Mouse (Mus musculus) intestine, postnatal 0 days (tissue): ENCODE data around the gene Ndufa3. TPM values are rescaled to one million over a fixed set of nuclear protein-coding genes. Genes with fewer than 3 reads are reported as not detected.
A peak's percentile ranks its signal among the peaks of the same experiment; 100 is the strongest.

Experiments used
- ATAC-seq: fragments of 200-750 bp; cut with Nextera tagmentation; 2 replicates; pipeline ENCODE4 v1.8.0; 2017; ENCODE audit warnings: mild to moderate bottlenecking, moderate TSS enrichment, moderate library complexity
- H3K27ac ChIP-seq: fragments of 300-500 bp; sonication (generic); 2 replicates; pipeline ENCODE4 v1.5.1; 2014; ENCODE audit warnings: mild to moderate bottlenecking, low read depth, low read length, moderate library complexity
- H3K27me3 ChIP-seq: fragments of 300-500 bp; sonication (generic); replicated peaks from 2 replicates; pipeline ENCODE4 v1.6.1; 2014; ENCODE audit warnings: low read length, mixed read lengths; ENCODE audit not compliant: control insufficient read depth, insufficient read depth
- H3K36me3 ChIP-seq: fragments of 300-500 bp; sonication (generic); 2 replicates; pipeline ENCODE4 v1.6.1; 2014; ENCODE audit warnings: mild to moderate bottlenecking, moderate library complexity; ENCODE audit not compliant: control insufficient read depth, insufficient read depth
- H3K4me1 ChIP-seq: fragments of 300-500 bp; sonication (generic); replicated peaks from 2 replicates; pipeline ENCODE4 v1.6.1; 2014; ENCODE audit warnings: antibody characterized with exemption, low read length, mixed read lengths; ENCODE audit not compliant: control insufficient read depth, insufficient read depth
- H3K4me2 ChIP-seq: fragments of 300-500 bp; sonication (generic); replicated peaks from 2 replicates; pipeline ENCODE4 v1.6.1; 2014; ENCODE audit warnings: low read depth, mild to moderate bottlenecking, moderate library complexity
- H3K4me3 ChIP-seq: fragments of 300-500 bp; sonication (generic); 2 replicates; pipeline ENCODE4 v1.5.1; 2014; ENCODE audit warnings: low read depth, low read length
- H3K9ac ChIP-seq: fragments of 300-500 bp; sonication (generic); 2 replicates; pipeline ENCODE4 v1.6.1; 2014; ENCODE audit warnings: mild to moderate bottlenecking, low read depth, low read length
- H3K9me3 ChIP-seq: fragments of 300-500 bp; sonication (generic); 2 replicates; pipeline ENCODE4 v1.6.1; 2016; ENCODE audit warnings: mixed run types; ENCODE audit not compliant: control insufficient read depth
- CTCF ChIP-seq: sonication (generic); IDR thresholded peaks from 2 replicates; pipeline ENCODE4 v1.5.1; 2016; ENCODE audit warnings: low read depth, mild to moderate bottlenecking, control low read depth, antibody characterized with exemption, moderate library complexity
- WGBS: fragments of 180-500 bp; shearing (Covaris S2); extraction: QIAGEN DNeasy Blood & Tissue Kit; methylation state at CpG from one replicate; pipeline ENCODE4 v1.1.7; 2014; 5-methylcytosine and 5-hydroxymethylcytosine counted together
- polyA plus RNA-seq: library from polyadenylated mRNA; unstranded; fragments of >200 nt; fragmentation: Nextera tagmentation; extraction: Ambion mirVana; gene quantifications from 2 replicates; pipeline ENCODE4 v1.2.1, GENCODE M21; 2015

Ndufa3 gene
- polyA plus RNA-seq, 1 experiment from 2014 or later, result 717 TPM

GRCm38 (mm10) chr7:3607391-3607790, 9.8 kb upstream of the Ndufa3 start:
- no peaks in the 10 kb centered on the region for H3K9me3 ChIP-seq
- no peak for ATAC-seq
- no peaks in the 10 kb centered on the region for H3K27me3 ChIP-seq
- 78% methylated on average over 6 of the region's 6 CpGs for WGBS
- no peak for TF ChIP-seq CTCF
- H3K27ac ChIP-seq, result no peak overlapping the region
- no peaks in the 10 kb centered on the region for H3K4me1 ChIP-seq
- H3K36me3 ChIP-seq, result no peaks in the 10 kb centered on the region
- H3K9ac ChIP-seq, result no peak overlapping the region
- no peak overlapping the region for H3K4me3 ChIP-seq
- no peak overlapping the region for H3K4me2 ChIP-seq

- no peaks in the 10 kb centered on the region for H3K4me1 ChIP-seq
- no peak overlapping the region for H3K27ac ChIP-seq
- H3K9ac ChIP-seq, result no peak overlapping the region
- no peaks in the 10 kb centered on the region for H3K36me3 ChIP-seq
- no peak overlapping the region for H3K4me2 ChIP-seq
- no peaks in the 10 kb centered on the region for H3K9me3 ChIP-seq
- no peaks in the 10 kb centered on the region for H3K27me3 ChIP-seq
- H3K4me3 ChIP-seq, result no peak overlapping the region
- TF ChIP-seq CTCF, result no peak
- 92% methylated on average over 3 of the region's 3 CpGs for WGBS
- no peak for ATAC-seq
These were observed 8.5 kb upstream of the Ndufa3 start for GRCm38 (mm10) chr7:3608668-3609067.

- H3K4me1 ChIP-seq, result no peaks in the 10 kb centered on the region
- ATAC-seq, result no peak
- 56% methylated on average over 3 of the region's 3 CpGs for WGBS
- no peak overlapping the region for H3K27ac ChIP-seq
- H3K4me2 ChIP-seq, result no peak overlapping the region
- no peaks in the 10 kb centered on the region for H3K27me3 ChIP-seq
- H3K9me3 ChIP-seq, result no peaks in the 10 kb centered on the region
- no peak overlapping the region for H3K9ac ChIP-seq
- TF ChIP-seq CTCF, result no peak
- H3K4me3 ChIP-seq, result no peak overlapping the region
- H3K36me3 ChIP-seq, result no peaks in the 10 kb centered on the region
These were observed 8.1 kb upstream of the Ndufa3 start for GRCm38 (mm10) chr7:3609082-3609481.

- 76% methylated on average over 3 of the region's 3 CpGs for WGBS
- no peak for ATAC-seq
- no peak for TF ChIP-seq CTCF
- Histone ChIP-seq H3K36me3 (no peaks in the 10 kb centered on the region), H3K9ac (no peak overlapping the region), H3K4me3 (no peak overlapping the region), H3K4me2 (no peak overlapping the region), H3K4me1 (no peaks in the 10 kb centered on the region), H3K27ac (no peak overlapping the region), H3K27me3 (no peaks in the 10 kb centered on the region), H3K9me3 (no peaks in the 10 kb centered on the region)
These were observed 6.7 kb upstream of the Ndufa3 start for GRCm38 (mm10) chr7:3610437-3610836.

- Histone ChIP-seq H3K9ac (no peak overlapping the region), H3K9me3 (no peaks in the 10 kb centered on the region), H3K27ac (no peak overlapping the region), H3K4me3 (no peak overlapping the region), H3K4me1 (no peaks in the 10 kb centered on the region), H3K27me3 (no peaks in the 10 kb centered on the region), H3K4me2 (no peak overlapping the region), H3K36me3 (no peaks in the 10 kb centered on the region)
- no peak for TF ChIP-seq CTCF
- peak; percentile 25; the same call in 1 of the 2 replicates for ATAC-seq
- 69% methylated on average over 13 of the region's 13 CpGs for WGBS
These were observed 6.2 kb upstream of the Ndufa3 start for GRCm38 (mm10) chr7:3611006-3611405.

- no peaks in the 10 kb centered on the region for H3K9me3 ChIP-seq
- no peaks in the 10 kb centered on the region for H3K4me1 ChIP-seq
- no peak overlapping the region for H3K27ac ChIP-seq
- no peak overlapping the region for H3K9ac ChIP-seq
- no peaks in the 10 kb centered on the region for H3K36me3 ChIP-seq
- no peaks in the 10 kb centered on the region for H3K27me3 ChIP-seq
- ATAC-seq, result no peak
- no peak overlapping the region for H3K4me3 ChIP-seq
- no peak overlapping the region for H3K4me2 ChIP-seq
- no peak for TF ChIP-seq CTCF
- 78% methylated on average over 3 of the region's 3 CpGs for WGBS
These were observed 3.2 kb upstream of the Ndufa3 start for GRCm38 (mm10) chr7:3614021-3614420.

- Histone ChIP-seq H3K9me3 (no peaks in the 10 kb centered on the region), H3K27ac (no peak within 1 kb of the TSS), H3K4me2 (0 out of 2 replicates have a peak within 1 kb of the TSS, but pooled peaks have one; percentile 71), H3K4me3 (peak within 1 kb of the TSS; percentile 85), H3K36me3 (peaks cover 19% of the 10 kb centered on the region), H3K27me3 (no peaks in the 10 kb centered on the region), H3K9ac (no peak within 1 kb of the TSS), H3K4me1 (no peaks in the 10 kb centered on the region)
- WGBS, result 78% methylated on average over 4 of the region's 4 CpGs
- no peak for ATAC-seq
- TF ChIP-seq CTCF, result no peak
These were observed 1.1 kb upstream of the Ndufa3 start, which contains the start of gene Oscar for GRCm38 (mm10) chr7:3616057-3616388. TSS of gene Oscar (minus strand) at chr7:3616157.
